Mouse (Mus musculus): ENCODE measurements around the gene Efcab1.

DNA sequence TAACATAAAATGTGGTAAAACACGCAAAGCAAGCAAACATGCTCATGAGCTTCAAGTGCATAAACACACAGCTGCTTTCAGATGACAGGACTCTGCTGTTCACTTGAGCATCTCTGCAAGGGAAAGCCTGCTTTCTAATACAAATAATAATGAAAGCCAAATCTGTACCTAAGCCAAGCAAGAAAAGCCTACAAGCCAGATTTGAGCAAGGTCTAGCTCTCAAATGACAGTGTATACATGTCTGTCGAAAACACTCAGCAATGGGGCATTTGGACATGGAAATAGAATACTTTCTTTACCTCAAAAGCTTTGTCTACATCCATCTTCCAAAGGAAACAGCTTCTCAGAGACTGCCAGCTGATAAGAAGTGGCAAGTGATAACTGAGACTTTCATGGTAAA is 10.9 kb upstream of the Efcab1 start:
- TF ChIP-seq CTCF (IDR thresholded peaks at IDR 0.05; ENCODE audit: borderline replicate concordance, control insufficient read depth, extremely low read depth, insufficient read depth, low read length, poor library complexity) = no peak
- no peak for TF ChIP-seq POLR2A (IDR thresholded peaks at IDR 0.05; ENCODE audit: control insufficient read depth, extremely low read depth, insufficient read depth, low read length, poor library complexity)
